Mouse (Mus musculus): ENCODE measurements around the gene Olfr987.
"Not testable (repeated sequence)": the region's sequence is repeated elsewhere in the genome, so short reads cannot be mapped to it uniquely, and the experiment has no call there.

Olfr987 gene

GRCm38 (mm10) chr2:85339215-85339614 is at the start of gene Olfr987:
TSS of gene Olfr987 (minus strand) at chr2:85339315.
- in situ Hi-C loops (cut with MboI, MseI), result not testable (repeated sequence)

- in situ Hi-C loops (cut with MboI, MseI), result not testable (repeated sequence)
Measured at GRCm38 (mm10) chr2:85363127-85363526, 24.0 kb upstream of the Olfr987 start, which contains the start of gene Olfr988. TSS of gene Olfr988 (minus strand) at chr2:85363227.

GRCm38 (mm10) chr2:85339972-85340371 is 857 bp upstream of the Olfr987 start:
- in situ Hi-C loops (cut with MboI, MseI), result no loop called here

GRCm38 (mm10) chr2:85319106-85319505 is 20.0 kb downstream of the Olfr987 start:
- in situ Hi-C loops (cut with MboI, MseI), result loop anchor here in 1 of 2 experiments (5.0 kb wide), 1 partner anchor 42 kb away; no protein-coding TSS in a partner anchor

GRCm38 (mm10) chr2:85285406-85285805 is 53.7 kb downstream of the Olfr987 start:
- in situ Hi-C loops (cut with MboI, MseI), result no loop called here

GRCm38 (mm10) chr2:85284626-85285025 is 54.5 kb downstream of the Olfr987 start:
- in situ Hi-C loops (cut with MboI, MseI), result no loop called here

GRCm38 (mm10) chr2:85283631-85284466 is 55.3 kb downstream of the Olfr987 start:
- in situ Hi-C loops (cut with MboI, MseI), result no loop called here

GRCm38 (mm10) chr2:85281023-85281422 is 58.1 kb downstream of the Olfr987 start:
- in situ Hi-C loops (cut with MboI, MseI), result no loop called here

Measured in T-helper 17 cell (primary cell).